Mouse (Mus musculus): ENCODE data around the gene Hoxc5.

The Hoxc5 gene

GRCm38 (mm10) chr15:102967312-102967510, at the start of gene Hoxc5:
TSS of gene Hoxc5 (plus strand) at chr15:102967443.
- DNase-seq, result no peak

GRCm38 (mm10) chr15:102917972-102918572, 49.2 kb upstream of the Hoxc5 start:
- no peak for DNase-seq

- DNase-seq, result no peak
Observed at GRCm38 (mm10) chr15:102918611-102919265, 48.5 kb upstream of the Hoxc5 start.

- DNase-seq, result no peak
Observed at GRCm38 (mm10) chr15:102919336-102920180, 47.7 kb upstream of the Hoxc5 start.

DNA sequence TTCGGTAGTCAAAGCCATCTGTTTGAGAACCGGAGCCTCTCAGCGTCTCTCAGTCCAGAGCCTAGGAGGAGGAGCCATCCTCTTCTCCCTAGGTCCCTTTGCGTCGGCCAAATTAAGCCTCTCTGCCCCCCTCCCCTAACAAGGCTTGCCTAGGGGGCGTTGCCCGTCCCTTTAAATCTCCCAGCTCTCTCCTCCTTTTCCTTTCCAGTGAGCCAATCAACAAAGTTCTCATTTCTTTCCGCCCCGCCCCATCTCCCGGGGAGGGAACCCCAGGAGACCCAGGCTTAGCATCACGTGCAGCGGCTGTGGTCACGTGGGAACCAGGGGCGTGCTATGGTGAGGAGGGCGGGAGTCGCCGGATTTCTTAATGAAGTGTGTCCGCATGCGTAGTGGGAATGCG, 46.6 kb upstream of the Hoxc5 start:
- no peak for DNase-seq

GRCm38 (mm10) chr15:102921053-102922011, 45.9 kb upstream of the Hoxc5 start, which contains the start of gene Hoxc13:
TSS of gene Hoxc13 (plus strand) at chr15:102921103.
- no peak for DNase-seq

DNA sequence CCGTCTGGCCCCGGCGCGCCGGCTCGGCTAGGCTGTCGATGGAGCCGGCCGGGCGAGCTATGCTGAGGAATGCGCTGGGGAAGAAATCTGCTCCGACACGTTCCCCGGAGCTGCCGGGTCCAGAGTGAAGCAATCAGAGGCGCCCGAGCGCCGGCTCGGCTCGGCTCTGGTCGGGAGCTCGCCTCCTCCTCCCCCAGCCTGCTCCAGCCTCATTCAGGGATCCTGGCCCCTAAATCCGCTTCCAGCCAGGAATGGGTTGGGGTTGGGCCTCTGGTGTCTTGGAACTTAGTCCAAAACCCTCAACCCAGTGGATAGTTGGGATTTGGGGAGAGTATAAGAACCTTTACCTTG, 45.3 kb upstream of the Hoxc5 start:
- DNase-seq, result no peak

GRCm38 (mm10) chr15:102922636-102923500, 44.4 kb upstream of the Hoxc5 start:
- DNase-seq, result no peak

DNA sequence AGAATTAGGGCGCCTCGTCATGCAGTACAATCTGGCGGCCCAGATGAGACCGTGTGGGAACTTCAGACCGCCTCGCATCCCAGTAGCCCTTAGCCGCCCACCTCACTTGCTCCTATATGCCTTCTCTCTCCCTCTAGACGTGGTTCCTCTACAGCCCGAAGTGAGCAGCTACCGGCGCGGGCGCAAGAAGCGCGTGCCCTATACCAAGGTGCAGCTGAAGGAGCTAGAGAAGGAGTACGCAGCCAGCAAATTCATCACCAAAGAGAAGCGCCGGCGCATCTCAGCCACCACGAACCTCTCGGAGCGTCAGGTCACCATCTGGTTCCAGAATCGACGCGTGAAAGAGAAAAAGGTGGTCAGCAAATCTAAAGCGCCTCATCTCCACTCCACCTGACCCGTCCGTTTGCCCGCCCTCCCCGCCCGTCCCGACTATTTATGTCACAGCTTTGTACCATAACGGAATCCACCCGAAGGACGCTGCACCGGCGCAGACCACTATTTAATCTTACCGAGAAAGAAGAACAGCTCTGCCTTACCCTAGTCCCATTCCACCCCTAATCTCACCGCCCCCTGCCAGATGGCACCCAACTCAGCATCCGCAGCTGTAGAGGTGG, 40.1 kb upstream of the Hoxc5 start:
- DNase-seq, result no peak

DNA sequence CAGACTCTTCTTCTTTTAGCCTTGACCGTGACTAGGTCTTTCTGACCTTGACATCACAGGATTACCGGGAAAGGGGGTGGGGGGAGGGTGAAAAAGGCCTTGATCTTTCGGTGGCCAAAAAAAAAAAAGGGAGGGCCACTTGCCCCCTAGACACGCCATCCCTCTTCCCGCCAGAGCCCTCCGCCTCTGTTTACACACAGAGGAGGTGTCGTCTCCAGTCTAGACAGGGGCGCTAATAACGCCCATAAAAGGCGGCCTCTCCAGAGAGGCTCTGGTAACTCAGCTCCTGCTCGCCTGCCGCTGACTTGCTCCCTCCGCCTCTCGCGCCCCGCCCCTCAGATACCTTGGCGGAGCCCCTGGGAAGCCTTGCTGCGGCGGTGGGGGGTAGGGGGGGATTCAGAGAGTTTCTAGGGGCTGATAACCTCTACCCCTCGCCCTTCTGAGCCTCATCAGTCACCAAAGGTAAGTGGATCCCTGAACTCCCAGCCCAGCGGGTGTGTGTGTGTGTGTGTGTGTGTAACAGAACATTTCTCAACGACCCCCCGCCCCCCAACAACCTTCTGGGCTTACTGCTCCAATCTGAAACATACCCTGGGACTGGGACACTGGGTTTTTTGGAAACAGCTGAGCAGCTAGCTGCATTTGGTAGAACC, 35.4 kb upstream of the Hoxc5 start:
- DNase-seq, result no peak

DNA sequence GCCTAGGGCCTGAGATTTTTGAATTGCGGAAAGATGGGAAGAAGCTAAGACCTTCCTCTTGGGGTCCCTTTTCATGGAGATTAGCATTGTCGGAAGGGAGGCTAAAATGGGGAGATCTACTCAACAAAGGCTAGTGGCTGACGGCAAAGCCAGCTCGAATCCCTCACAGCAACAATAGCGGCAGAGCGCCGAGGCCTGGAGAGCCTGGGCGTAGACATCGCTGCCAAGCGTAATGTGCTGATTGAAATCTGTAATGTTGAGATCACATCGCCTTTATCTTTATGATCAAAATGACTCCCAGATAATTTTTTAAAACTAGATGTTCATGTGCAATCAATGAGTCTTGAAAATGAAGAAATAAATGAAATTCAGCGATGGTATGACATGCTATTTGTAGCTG, 32.8 kb upstream of the Hoxc5 start:
- DNase-seq, result no peak

DNA sequence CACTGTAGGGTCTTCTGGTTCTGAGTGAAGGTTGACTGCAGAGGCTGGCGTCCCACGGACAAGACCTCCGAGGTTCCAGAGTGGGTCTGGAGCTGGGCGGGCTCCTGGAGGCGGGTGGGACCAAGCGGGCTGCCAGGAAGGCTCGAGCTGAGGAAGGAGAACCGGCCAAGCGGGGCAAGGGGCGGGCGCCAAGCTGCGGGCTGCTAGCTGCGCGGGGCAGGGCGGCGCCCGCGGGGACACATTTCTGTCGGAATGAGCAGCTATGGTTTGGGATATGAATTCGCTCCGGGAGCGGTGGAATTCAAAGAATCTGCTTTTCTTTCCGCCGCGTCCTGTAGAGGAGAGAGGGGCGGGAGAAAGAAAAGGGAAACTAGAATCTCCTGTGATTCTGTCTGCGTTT, 32.3 kb upstream of the Hoxc5 start:
- no peak for DNase-seq

- DNase-seq, result no peak
Observed at GRCm38 (mm10) chr15:102936279-102936972, 30.8 kb upstream of the Hoxc5 start, which contains the start of gene Hoxc12. TSS of gene Hoxc12 (plus strand) at chr15:102936757.

DNA sequence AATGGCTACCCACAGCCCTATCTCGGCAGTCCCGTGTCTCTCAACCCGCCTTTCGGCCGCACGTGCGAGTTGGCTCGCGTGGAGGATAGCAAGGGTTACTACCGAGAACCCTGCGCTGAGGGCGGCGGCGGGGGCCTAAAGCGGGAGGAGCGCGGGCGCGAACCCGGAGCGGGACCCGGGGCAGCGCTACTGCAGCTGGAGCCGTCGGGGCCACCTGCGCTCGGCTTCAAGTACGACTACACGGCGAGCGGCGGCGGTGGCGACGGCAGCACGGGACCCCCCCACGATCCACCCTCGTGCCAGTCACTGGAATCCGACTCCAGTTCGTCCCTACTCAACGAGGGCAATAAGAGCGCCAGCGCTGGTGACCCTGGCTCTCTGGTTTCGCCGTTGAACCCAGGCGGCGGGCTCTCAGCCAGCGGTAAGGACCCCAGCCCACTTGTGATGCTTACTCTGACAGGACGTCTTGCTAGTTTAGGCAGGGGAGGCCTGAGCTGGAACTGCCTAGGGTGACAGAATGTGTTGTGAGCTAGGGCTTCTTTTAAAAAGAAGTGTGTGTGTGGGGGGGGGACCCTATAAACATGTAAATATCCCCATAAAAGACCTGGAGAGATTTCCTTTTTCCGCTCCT, 30.1 kb upstream of the Hoxc5 start:
- no peak for DNase-seq

DNA sequence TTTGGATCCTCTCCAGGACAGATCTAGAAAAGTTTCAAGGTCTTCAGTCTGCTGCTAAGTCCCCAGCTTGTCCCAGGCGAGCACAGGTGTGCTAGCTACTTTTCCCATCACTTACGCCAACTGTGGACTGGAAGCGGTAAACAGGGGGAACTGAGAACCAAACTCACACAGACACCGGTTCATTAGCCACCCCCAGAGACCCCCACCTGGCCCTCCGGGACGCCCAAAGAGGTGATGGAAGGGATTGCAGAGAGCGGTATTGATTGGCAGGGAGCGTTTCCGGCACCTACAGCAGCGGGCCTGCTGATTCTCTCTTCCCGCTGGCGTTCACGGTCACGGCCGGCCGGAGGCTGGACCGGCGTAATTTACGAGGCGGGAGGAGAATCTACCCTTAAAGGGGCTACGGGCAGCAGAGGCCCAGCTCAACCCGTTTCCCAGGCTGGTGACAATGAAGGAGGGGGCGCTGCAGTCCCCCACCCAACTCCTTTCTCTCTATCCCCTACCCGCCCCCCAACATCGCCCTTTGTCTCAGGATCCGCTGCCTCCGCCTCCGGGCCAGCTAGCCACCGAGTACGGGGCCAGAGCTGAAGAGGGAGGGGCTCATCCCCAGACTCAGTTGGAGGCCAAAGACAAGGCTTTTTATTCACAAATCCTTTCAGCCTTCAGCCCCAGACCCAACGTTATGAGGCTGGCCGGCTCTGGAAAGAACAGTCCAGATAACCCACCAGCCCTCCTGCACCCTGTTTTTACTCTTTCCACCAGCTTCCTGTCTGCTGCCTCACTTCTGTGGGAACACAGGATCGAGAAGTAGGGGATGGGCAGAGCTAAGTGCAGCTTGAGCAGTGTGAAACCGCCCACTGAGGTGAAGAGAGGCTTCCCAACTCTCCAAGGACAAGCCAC, 27.7 kb upstream of the Hoxc5 start:
- DNase-seq, result no peak

DNA sequence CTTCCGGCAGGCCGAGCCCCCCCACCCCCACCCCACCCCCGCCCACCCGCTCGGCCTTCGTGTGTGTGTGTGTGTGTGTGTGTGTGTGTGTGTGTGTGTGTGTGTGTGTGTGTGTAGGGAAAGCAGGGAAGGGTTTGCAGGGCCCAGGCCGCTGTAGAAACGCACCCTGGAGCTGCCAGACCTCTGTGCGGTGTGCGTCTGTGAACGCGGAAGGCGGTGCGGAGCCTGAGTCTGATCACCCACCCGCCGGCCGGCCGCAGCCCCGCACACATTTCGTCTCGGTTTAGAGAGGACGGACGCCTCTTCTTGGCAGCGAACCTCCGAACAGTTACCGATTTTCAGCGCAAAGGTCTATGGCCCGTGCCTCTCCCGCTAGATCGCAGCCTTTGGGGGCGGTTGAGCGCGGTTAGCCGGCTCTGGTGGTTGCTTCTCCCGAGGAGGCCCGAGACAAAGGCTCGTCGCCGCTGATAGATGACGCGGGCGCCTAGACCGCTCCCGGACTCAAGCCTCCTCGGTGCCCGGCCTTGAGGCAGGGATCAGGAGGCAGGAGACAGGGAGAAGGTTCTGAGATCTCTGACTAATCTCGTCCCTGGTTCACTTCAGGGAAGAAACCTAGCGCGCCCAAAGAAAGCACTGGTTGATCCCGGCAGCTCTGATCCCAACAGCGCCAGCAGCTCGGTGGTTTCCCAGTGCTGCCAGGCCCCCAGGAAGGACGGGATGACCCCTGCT, 24.3 kb upstream of the Hoxc5 start:
- DNase-seq, result no peak

GRCm38 (mm10) chr15:102943468-102943813, 23.8 kb upstream of the Hoxc5 start:
- DNase-seq, result no peak
